Mouse (Mus musculus) hindlimb bud, embryonic 11.5 days (tissue): ENCODE data around the gene AB124611.
"Not testable (repeated sequence)": the region's sequence is repeated elsewhere in the genome, so short reads cannot be mapped to it uniquely, and the experiment has no call there.

Experiments used
- DNase-seq: peaks from one replicate; pipeline ENCODE4 v3.0.0-alpha.2; 2012; ENCODE audit warnings: low read depth, low spot score; ENCODE audit errors: extremely low spot score

AB124611 gene

GRCm38 (mm10) chr9:21518690-21519089 lies 7.3 kb upstream of the AB124611 start:
- not testable (repeated sequence) for DNase-seq

- DNase-seq, result no peak
Observed at GRCm38 (mm10) chr9:21525142-21525936, 637 bp upstream of the AB124611 start.

DNA sequence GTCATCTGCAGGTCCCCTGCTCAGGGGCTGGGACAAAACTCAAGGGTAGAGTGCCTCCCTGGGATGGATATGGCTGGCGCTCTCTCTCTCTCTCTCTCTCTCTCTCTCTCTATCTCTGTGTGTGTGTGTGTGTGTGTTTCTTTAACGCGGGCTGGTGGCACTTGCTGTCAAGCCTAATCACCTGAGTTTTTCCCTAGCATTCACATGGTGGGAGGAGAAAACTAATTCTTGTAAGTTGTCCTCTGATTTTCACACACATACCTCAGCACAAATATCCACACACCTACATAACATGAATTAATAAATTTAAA lies 613 bp downstream of the AB124611 start:
- no peak for DNase-seq

DNA sequence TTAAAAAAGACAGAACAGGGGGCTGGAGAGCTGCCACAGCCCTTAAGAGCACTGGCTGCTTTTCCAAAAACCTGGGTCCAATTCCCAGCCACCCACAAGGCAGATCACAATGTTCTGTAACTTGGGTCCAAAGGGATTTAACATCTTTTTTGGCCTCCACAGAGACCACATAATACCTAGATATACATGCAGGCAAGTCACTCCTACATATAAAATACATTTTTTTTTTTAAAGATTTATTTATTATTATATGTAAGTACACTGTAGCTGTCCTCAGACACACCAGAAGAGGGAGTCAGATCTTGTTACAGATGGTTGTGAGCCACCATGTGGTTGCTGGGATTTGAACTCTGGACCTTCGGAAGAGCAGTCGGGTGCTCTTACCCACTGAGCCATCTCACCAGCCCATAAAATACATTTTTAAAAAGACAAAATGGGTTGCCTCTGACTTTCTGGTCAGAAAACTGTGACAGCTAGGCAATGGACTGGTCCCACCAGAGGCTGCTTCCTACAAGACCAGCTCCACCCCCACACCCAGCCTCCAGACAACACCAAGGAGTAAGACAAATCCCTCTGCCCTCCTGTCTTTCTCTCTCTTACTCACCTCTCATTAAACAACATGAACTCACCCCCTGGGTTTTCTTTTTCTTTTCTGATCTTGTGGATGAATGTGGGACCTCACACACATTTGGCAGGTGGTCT lies 1.3 kb downstream of the AB124611 start:
- no peak for DNase-seq

DNA sequence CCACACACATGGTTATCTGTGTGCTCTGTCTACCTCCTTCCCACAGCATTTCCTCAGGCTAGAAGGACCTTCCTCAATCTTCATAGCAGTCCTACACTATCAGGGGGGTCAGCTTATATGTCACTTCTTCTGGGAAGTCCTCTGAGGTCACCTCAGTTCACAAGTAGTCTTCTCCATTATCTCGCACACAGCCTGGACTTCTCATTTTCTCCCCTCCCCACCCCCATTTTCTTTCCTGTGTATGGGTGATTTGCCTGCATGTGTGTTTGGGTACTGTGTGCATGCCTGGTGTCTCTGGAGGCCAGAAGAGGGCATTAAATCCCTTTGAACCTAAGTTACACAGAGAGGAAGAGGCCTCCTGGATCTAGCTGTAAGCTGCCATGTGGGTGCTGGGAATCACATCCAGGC lies 1.9 kb downstream of the AB124611 start:
- DNase-seq, result no peak

- DNase-seq, result no peak
Observed at GRCm38 (mm10) chr9:21536501-21536900, 10.5 kb downstream of the AB124611 start.

- no peak for DNase-seq
Observed at GRCm38 (mm10) chr9:21537009-21537408, 11.0 kb downstream of the AB124611 start.

- DNase-seq, result no peak
Observed at GRCm38 (mm10) chr9:21539981-21540753, 14.2 kb downstream of the AB124611 start.

- not testable (repeated sequence) for DNase-seq
Observed at GRCm38 (mm10) chr9:21542001-21542400, 16.0 kb downstream of the AB124611 start.

- DNase-seq, result no peak
Observed at GRCm38 (mm10) chr9:21545351-21545915, 19.5 kb downstream of the AB124611 start.

DNA sequence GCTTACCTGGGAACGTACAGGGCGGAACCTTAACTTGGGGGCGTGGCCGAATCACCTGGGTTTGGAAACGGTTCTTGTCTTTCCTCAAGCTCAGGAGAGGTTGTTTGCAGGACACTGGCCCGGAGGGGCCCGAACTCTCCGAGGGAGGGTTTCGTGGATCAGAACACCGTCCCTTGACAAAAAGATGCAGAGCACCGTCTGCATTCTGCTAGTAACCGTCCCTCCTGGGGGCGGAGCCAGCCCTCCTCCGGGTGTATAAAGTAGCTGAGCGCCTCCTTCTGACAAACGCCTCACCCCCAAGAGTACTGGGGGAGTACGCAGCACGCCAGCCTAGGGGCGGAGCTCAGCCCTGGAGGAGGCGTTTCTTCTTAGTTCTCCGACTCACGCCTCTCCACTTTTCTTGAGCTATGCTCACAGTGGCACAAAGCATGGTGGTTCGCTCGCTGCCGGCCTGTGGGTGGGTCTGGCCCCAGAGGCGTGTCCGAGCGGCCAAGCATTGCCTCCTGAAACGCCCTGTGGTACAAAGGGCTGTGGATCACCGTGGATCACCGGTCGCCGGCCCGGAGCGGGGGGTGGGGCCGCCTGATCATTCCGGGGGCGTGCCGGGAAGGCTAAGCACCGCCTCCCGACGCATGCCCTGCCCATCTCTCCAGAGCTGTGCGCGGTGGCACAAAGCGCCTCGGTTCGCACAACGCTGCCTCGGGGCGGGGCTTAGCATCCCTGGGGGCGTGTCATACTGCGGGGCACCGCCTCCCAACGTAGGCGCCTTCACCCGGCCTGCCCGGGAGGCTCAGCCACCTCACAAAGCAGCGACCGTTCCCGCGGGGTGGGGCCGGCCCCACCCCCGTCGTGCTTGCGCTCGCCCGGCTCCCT lies 20.2 kb downstream of the AB124611 start:
- peak; percentile 95 for DNase-seq

GRCm38 (mm10) chr9:21546789-21547074 lies 20.8 kb downstream of the AB124611 start, which contains the start of gene Carm1:
Gene Carm1 (plus strand): TSS chr9:21546894.
- no peak for DNase-seq

GRCm38 (mm10) chr9:21547075-21547941 lies 21.3 kb downstream of the AB124611 start:
- DNase-seq, result peak; percentile 3

- no peak for DNase-seq
Observed at GRCm38 (mm10) chr9:21551049-21551448, 25.1 kb downstream of the AB124611 start.

GRCm38 (mm10) chr9:21553607-21554273 lies 27.8 kb downstream of the AB124611 start:
- no peak for DNase-seq

DNA sequence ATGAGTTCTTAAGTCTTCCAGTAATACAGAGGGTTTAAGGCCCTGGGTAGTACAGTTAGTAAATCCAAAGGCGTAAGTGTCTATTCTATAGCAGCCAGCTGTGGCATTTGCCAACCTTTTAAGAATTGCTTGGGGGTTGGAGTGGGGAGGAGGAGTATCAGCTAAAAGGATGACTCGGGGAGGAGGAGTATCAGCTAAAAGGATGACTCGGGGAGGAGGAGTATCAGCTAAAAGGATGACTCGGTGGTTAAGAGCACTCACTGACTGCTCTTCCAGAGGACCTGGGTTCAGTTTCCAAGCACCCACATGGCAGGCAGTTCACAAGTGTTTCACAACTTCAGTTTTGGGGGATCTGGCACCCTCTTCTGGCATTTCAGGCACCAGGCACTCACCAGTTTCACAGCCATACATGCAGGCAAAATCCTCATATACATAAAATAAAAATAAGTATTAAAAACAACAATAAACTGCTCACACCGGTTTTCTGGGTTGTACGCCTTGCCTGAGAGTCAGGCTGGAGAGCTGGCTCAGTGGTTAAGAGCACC lies 29.3 kb downstream of the AB124611 start:
- DNase-seq, result no peak

- no peak for DNase-seq
Observed at GRCm38 (mm10) chr9:21556996-21557395, 31.0 kb downstream of the AB124611 start.

- DNase-seq, result no peak
Observed at GRCm38 (mm10) chr9:21557556-21557955, 31.6 kb downstream of the AB124611 start.

DNA sequence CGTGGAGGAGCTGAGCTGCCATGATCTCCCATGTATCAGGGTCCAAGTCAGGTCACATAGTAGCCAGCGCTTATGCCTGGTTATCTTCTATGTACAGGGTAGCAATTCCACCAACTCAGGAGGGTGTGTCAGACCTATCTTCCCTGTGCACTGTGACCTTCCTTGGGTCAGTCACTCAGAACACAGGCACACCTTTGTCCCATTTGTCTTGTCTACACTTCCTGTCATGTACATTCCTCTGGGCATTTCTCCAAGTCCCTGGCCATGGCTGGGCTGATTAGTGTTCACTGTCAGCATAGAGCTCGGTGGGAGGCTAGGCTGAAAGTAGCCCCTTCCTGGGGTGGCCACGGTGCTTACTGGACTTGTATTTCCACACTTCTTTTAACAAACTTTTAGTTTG lies 32.4 kb downstream of the AB124611 start:
- no peak for DNase-seq
